Mouse (Mus musculus): ENCODE results near the gene Cbr1.

GRCm38 (mm10) chr16:93558499-93558898 lies 47.2 kb upstream of the Cbr1 start:
- no peak for TF ChIP-seq CTCF (conservative IDR thresholded peaks at IDR 0.05; ENCODE audit: low read length)
- TF ChIP-seq NANOG (IDR thresholded peaks at IDR 0.05; ENCODE audit: borderline replicate concordance, low read length) = no peak
- no peak for TF ChIP-seq POU5F1 (IDR thresholded peaks at IDR 0.05; ENCODE audit: borderline replicate concordance, low read length)
